Mouse (Mus musculus): ENCODE measurements around the gene Zfp128.
A peak's percentile ranks its signal among the peaks of the same experiment; 100 is the strongest.

- TF ChIP-seq POLR2A (IDR thresholded peaks at IDR 0.05; ENCODE audit: control insufficient read depth, low read depth, low read length): peak; percentile 65; the same call in 1 of the 2 replicates
- TF ChIP-seq CTCF (IDR thresholded peaks at IDR 0.05; ENCODE audit: control insufficient read depth, insufficient read depth, insufficient replicate concordance, low read depth, low read length): no peak
These were observed 29.2 kb downstream of the Zfp128 start for GRCm38 (mm10) chr7:12910181-12910668.

Data from testis, adult 2 months (tissue).